Mouse (Mus musculus) MN1 (cell line): Measurements from ENCODE around the gene Kcne4.

Experiments used
- DNase-seq: peaks from one replicate; pipeline ENCODE4 v3.0.0-alpha.2; 2016; ENCODE audit warnings: low spot score

Kcne4 gene

DNA sequence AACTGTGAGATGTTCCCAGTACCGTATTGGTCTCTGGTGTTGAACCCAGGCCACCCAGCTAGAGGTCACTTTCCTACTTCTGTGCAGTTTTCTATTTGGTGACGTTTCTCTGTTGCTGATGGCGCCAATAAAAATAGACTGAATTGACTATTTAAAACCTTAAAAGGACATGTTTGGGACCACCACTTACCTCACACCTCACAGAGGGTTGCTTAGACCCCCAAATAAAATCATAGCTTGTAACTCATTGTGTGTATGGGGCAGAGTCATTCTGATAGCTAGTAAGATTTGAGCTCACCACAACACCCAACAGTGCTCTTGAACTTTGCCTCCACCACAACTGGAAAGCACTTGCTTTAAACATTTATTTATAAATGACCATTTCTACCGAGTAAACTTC, 43.0 kb downstream of the Kcne4 start:
- no peak for DNase-seq

DNA sequence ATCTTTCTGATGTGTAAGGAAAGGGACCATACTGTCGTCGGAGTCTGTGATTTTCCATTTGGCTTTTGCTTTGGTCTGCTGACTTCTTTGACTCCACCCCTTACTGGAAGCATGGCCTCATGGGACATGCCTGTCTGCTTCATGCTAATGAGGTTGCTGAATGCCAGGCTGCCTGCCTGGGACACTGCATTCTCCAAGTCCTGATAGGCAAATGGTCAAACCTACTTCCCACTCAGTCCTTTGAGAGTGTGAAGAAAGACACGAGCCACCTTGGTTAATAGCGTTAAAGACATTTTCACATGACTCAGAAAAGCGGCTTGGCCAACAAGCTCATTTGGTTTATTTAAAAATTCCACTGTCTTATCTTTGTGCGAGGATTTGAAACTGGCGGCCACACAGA, 43.5 kb downstream of the Kcne4 start:
- DNase-seq = no peak

GRCm38 (mm10) chr1:78862281-78862680, 45.7 kb downstream of the Kcne4 start:
- no peak for DNase-seq

DNA sequence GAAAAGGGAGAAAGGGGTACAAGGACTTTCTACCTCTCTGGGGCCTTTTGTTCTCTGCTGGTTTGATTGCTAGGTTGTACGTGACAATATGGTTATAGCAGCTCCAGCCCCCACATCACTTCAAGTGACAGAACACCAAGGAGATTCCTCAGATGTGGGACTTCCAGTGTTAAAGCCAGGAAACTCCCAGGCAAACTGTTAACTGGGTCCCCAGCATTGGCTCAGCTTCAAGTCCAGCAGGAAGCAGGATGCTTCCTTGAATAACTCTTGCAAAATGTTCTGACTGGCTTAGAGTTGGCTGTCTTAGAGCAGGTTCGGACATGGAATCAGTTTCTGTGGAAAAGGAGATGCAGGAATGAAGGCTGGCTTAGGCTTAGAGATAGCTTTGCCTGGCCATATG, 47.3 kb downstream of the Kcne4 start:
- no peak for DNase-seq

GRCm38 (mm10) chr1:78864351-78864750, 47.8 kb downstream of the Kcne4 start:
- DNase-seq = no peak

GRCm38 (mm10) chr1:78864799-78865346, 48.3 kb downstream of the Kcne4 start:
- no peak for DNase-seq

- DNase-seq = no peak
Measured at GRCm38 (mm10) chr1:78865991-78866390, 49.4 kb downstream of the Kcne4 start.

- DNase-seq = no peak
Measured at GRCm38 (mm10) chr1:78866455-78866854, 49.9 kb downstream of the Kcne4 start.
